Mouse (Mus musculus) liver, embryonic 12.5 days (tissue): ENCODE measurements around the gene Mcidas. TPM values are rescaled to one million over a fixed set of nuclear protein-coding genes. Genes with fewer than 3 reads are reported as not detected.

Experiments
- ATAC-seq: fragments of 200-750 bp; cut with Nextera tagmentation; 2 replicates; pipeline ENCODE4 v1.8.0; 2017; ENCODE audit warnings: moderate number of reproducible peaks, mild to moderate bottlenecking, moderate library complexity
- H3K27ac ChIP-seq: fragments of 300-500 bp; sonication (generic); 2 replicates; pipeline ENCODE4 v1.5.1; 2016; ENCODE audit warnings: mild to moderate bottlenecking
- H3K27me3 ChIP-seq: fragments of 300-500 bp; sonication (generic); replicated peaks from 2 replicates; pipeline ENCODE4 v1.6.1; 2016; ENCODE audit warnings: mild to moderate bottlenecking, moderate library complexity
- H3K36me3 ChIP-seq: fragments of 300-500 bp; sonication (generic); 2 replicates; pipeline ENCODE4 v1.6.1; 2016; ENCODE audit warnings: mild to moderate bottlenecking, moderate library complexity
- H3K4me1 ChIP-seq: fragments of 300-500 bp; sonication (generic); 2 replicates; pipeline ENCODE4 v1.6.1; 2016
- H3K4me2 ChIP-seq: fragments of 300-500 bp; sonication (generic); 2 replicates; pipeline ENCODE4 v1.6.1; 2016; ENCODE audit warnings: mild to moderate bottlenecking, moderate library complexity
- H3K4me3 ChIP-seq: fragments of 300-500 bp; sonication (generic); 2 replicates; pipeline ENCODE4 v1.5.1; 2016; ENCODE audit warnings: mild to moderate bottlenecking, moderate library complexity
- H3K9ac ChIP-seq: fragments of 300-500 bp; sonication (generic); 2 replicates; pipeline ENCODE4 v1.6.1; 2016; ENCODE audit warnings: mild to moderate bottlenecking, moderate library complexity
- H3K9me3 ChIP-seq: fragments of 300-500 bp; sonication (generic); replicated peaks from 2 replicates; pipeline ENCODE4 v1.6.1; 2016; ENCODE audit warnings: mild to moderate bottlenecking, moderate library complexity
- WGBS: fragments of 180-500 bp; shearing (Covaris S2); methylation state at CpG from one replicate; pipeline ENCODE4 v1.1.7; 2016; ENCODE audit not compliant: insufficient replicate concordance; 5-methylcytosine and 5-hydroxymethylcytosine counted together
- polyA plus RNA-seq: library from polyadenylated mRNA; unstranded; fragments of >200 nt; fragmentation: Nextera tagmentation; extraction: Ambion mirVana; gene quantifications from 2 replicates; pipeline ENCODE4 v1.2.1, GENCODE M21; 2016

The Mcidas gene
- polyA plus RNA-seq, 1 experiment from 2014 or later, result not detected

DNA sequence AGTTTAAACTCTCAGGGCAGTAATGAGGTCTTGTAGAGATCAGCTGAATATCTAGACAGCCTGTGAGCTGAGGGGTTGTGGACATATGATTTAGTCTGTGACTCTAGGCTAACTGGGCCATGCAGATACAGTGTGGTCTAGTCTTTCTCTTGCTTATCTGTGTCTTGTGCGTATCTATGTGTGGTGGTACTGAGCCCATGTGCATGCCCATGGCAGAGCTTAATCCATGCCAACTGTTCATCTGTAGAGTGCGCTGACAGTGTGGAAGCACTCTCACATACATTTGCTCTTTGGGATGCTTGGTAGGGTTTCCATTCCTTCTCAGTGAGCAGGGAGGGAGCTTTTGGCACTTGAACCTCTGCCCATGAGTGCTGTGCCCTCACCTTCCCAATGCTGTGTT is 27.9 kb downstream of the Mcidas start:
- 0 out of 2 replicates have a peak, but pooled peaks cover 3% of the 10 kb centered on the region for H3K4me1 ChIP-seq
- H3K4me3 ChIP-seq, result no peak overlapping the region
- peaks cover 21% of the 10 kb centered on the region for H3K27me3 ChIP-seq
- 63% methylated on average over 2 of the region's 2 CpGs for WGBS
- H3K27ac ChIP-seq, result no peak overlapping the region
- H3K4me2 ChIP-seq, result 0 out of 2 replicates have a peak overlapping the region, but pooled peaks have one; percentile 8
- no peak overlapping the region for H3K9ac ChIP-seq
- H3K9me3 ChIP-seq, result no peaks in the 10 kb centered on the region
- ATAC-seq, result 0 out of 2 replicates have a peak, but pooled peaks have one; percentile 21
- no peaks in the 10 kb centered on the region for H3K36me3 ChIP-seq

- ATAC-seq, result no peak
- WGBS, result 61% methylated on average over 8 of the region's 8 CpGs
- Histone ChIP-seq H3K27me3 (peaks cover 21% of the 10 kb centered on the region), H3K4me3 (no peak overlapping the region), H3K9ac (no peak overlapping the region), H3K4me1 (0 out of 2 replicates have a peak, but pooled peaks cover 3% of the 10 kb centered on the region), H3K27ac (no peak overlapping the region), H3K9me3 (no peaks in the 10 kb centered on the region), H3K4me2 (no peak overlapping the region), H3K36me3 (no peaks in the 10 kb centered on the region)
Measured at GRCm38 (mm10) chr13:113022467-113022866, 28.8 kb downstream of the Mcidas start.

DNA sequence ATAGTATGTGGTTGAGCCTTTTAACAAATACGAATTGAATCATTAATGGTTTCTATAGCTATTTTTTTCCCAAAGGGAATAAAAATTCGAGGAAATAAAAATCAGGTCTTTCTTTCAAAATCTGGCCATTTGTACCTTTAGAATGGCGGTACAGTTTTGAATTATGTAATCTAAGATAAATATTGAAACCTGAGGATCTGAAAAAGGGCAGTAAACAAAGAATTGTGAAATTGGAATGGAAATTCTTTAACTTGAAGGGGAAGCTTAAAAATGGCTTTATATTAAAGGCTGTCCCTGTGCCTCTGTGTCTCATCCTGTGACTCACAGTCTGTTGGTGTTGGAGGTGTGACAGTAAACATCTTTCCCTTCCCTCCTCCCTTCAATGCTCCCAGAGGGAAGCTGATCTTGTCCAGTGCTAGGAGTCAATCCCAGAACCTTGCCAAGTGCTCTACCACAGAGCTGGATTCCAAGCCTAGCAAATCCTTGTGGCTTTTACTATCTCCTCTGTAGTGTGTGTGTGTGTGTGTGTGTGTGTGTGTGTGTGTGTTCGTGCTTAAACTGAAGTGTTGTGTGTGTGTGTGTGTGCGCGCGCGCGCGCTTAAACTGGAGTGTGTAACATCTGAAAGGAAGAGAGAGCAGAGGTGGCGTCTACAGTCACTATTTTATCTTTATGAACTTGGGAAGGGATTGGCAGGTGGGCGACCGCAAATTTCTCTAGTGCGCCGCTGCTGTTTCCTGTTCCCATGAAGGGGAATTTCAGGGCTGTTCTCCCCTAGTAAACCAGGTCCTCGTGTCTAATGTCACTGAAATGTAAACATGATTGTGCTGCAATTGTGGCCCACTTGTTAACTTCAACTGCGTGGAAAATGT is 29.9 kb downstream of the Mcidas start:
- WGBS, result 61% methylated on average over 17 of the region's 17 CpGs
- H3K4me1 ChIP-seq, result 0 out of 2 replicates have a peak, but pooled peaks cover 3% of the 10 kb centered on the region
- ATAC-seq, result no peak
- H3K27me3 ChIP-seq, result peaks cover 24% of the 10 kb centered on the region
- no peak overlapping the region for H3K4me3 ChIP-seq
- no peak overlapping the region for H3K4me2 ChIP-seq
- H3K36me3 ChIP-seq, result no peaks in the 10 kb centered on the region
- no peaks in the 10 kb centered on the region for H3K9me3 ChIP-seq
- H3K9ac ChIP-seq, result no peak overlapping the region
- no peak overlapping the region for H3K27ac ChIP-seq

DNA sequence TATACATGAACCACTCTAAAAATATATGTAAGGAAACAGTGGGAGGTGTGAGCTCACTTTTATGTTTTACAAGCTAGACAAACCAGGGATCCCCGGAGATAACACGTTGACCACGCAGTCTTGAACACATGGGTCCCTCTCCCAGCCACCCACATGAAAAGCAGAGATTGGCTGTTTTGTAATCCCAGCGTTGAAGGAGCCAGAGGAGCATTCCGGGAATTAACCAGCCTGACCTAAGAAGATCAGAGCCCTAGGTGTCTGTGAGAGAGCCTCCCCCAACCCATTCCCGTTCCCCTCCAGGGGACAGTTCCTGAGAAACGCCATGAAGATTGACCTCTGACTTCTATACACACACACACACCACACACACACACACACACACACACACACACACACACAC is 37.7 kb downstream of the Mcidas start:
- peaks cover 27% of the 10 kb centered on the region for H3K4me1 ChIP-seq
- H3K9me3 ChIP-seq, result no peaks in the 10 kb centered on the region
- peak overlapping the region; percentile 74 for H3K4me2 ChIP-seq
- WGBS, result 2% methylated on average over 7 of the region's 7 CpGs
- H3K27ac ChIP-seq, result no peak overlapping the region
- H3K9ac ChIP-seq, result no peak overlapping the region
- H3K4me3 ChIP-seq, result peak overlapping the region; percentile 54
- no peaks in the 10 kb centered on the region for H3K36me3 ChIP-seq
- ATAC-seq, result no peak
- H3K27me3 ChIP-seq, result peaks cover 85% of the 10 kb centered on the region

- H3K4me3 ChIP-seq, result peak overlapping the region; percentile 54
- H3K9ac ChIP-seq, result peak overlapping the region; percentile 27; the same call in 1 of the 2 replicates
- no peak overlapping the region for H3K27ac ChIP-seq
- no peaks in the 10 kb centered on the region for H3K9me3 ChIP-seq
- WGBS, result 1% methylated on average over 40 of the region's 40 CpGs
- H3K4me1 ChIP-seq, result peaks cover 27% of the 10 kb centered on the region
- peak; percentile 10; the same call in 1 of the 2 replicates for ATAC-seq
- no peaks in the 10 kb centered on the region for H3K36me3 ChIP-seq
- H3K27me3 ChIP-seq, result peaks cover 85% of the 10 kb centered on the region
- peak overlapping the region; percentile 74 for H3K4me2 ChIP-seq
Measured at GRCm38 (mm10) chr13:113031792-113032571, 38.3 kb downstream of the Mcidas start.

GRCm38 (mm10) chr13:113032831-113033230 is 39.2 kb downstream of the Mcidas start:
- Histone ChIP-seq H3K4me1 (peaks cover 27% of the 10 kb centered on the region), H3K9ac (no peak overlapping the region), H3K4me2 (no peak overlapping the region), H3K27ac (no peak overlapping the region), H3K27me3 (peaks cover 90% of the 10 kb centered on the region), H3K4me3 (no peak overlapping the region), H3K36me3 (no peaks in the 10 kb centered on the region), H3K9me3 (no peaks in the 10 kb centered on the region)
- ATAC-seq, result no peak

DNA sequence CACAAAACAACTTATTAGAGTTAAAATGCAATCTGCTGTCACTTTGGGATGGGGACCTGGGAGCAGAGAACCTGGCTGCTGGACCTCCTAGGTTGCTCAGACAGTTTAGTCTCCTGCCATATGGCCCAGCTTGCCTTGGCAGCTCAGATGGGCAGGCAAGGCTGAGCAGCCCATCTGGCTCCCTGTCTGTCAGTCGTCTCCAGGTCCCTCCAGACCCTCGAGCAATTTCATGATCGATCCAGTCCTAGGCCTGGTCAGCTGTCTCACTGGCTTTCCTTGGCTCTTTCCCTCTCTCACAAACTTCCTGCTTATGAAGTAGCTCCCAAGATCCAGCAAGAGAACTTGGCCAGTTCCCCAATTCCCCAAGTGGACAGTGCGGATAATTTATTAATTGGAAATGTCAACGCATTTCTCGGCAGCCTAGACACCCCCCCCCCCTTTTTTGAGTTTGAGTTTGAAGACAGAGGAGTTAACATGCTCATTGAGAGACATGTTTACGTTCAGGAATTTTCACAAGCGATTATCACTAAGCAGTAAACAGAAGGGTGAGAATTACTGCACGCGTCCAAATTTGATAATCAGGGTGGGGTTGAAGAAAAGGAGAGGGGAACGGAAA is 40.7 kb downstream of the Mcidas start:
- Histone ChIP-seq H3K9ac (peak overlapping the region; percentile 41; the same call in 1 of the 2 replicates), H3K4me1 (peaks cover 27% of the 10 kb centered on the region), H3K4me3 (peak overlapping the region; percentile 61), H3K36me3 (no peaks in the 10 kb centered on the region), H3K27ac (no peak overlapping the region), H3K9me3 (no peaks in the 10 kb centered on the region), H3K27me3 (peaks cover 79% of the 10 kb centered on the region), H3K4me2 (peak overlapping the region; percentile 91)
- WGBS, result 4% methylated on average over 11 of the region's 11 CpGs
- peak; percentile 33; the same call in 1 of the 2 replicates for ATAC-seq

DNA sequence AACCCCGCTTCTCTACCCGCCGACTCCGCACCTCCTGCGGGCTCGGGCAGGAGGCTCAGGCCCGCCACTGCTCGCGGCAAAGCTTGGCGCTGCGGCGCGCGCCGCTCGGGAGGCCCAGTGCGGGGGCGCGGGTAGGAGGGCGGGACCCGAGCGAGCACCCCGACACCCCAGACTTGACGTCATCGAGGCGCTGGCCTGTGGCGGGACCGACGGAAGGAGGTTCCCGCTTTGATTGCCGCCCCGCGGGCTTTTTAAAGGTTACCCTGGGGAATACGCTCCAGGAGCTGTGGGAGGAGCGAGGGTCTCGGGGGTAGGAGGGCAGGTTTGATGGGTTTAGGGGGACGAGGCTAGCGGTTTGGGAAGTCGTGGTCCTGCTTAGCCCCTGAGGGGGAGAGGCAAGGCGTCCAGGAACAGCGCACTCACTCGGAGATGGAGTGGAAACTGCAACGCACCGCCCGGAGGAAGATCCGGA is 41.3 kb downstream of the Mcidas start, which contains the start of gene Cdc20b:
TSS of gene Cdc20b (plus strand) at position 162 of the 472 bp plus-strand sequence.
- ATAC-seq, result peak; percentile 75
- H3K27ac ChIP-seq, result no peak within 1 kb of the TSS

GRCm38 (mm10) chr13:113035852-113036251 is 42.2 kb downstream of the Mcidas start:
- H3K4me2 ChIP-seq, result peak overlapping the region; percentile 91
- H3K36me3 ChIP-seq, result no peaks in the 10 kb centered on the region
- H3K4me3 ChIP-seq, result peak overlapping the region; percentile 61
- peaks cover 71% of the 10 kb centered on the region for H3K27me3 ChIP-seq
- peaks cover 27% of the 10 kb centered on the region for H3K4me1 ChIP-seq
- WGBS, result 0% methylated on average over 4 of the region's 4 CpGs
- no peak overlapping the region for H3K9ac ChIP-seq
- H3K27ac ChIP-seq, result no peak overlapping the region
- ATAC-seq, result peak; percentile 79
- H3K9me3 ChIP-seq, result no peaks in the 10 kb centered on the region

More for the DNA sequence above, 41.3 kb downstream of the Mcidas start, which contains the start of gene Cdc20b:
- Histone ChIP-seq H3K4me1 (peaks cover 27% of the 10 kb centered on the region), H3K36me3 (no peaks in the 10 kb centered on the region), H3K27me3 (peaks cover 78% of the 10 kb centered on the region), H3K9me3 (no peaks in the 10 kb centered on the region), H3K9ac (peak within 1 kb of the TSS; percentile 41; the same call in 1 of the 2 replicates), H3K4me3 (peak within 1 kb of the TSS; percentile 61), H3K4me2 (peak within 1 kb of the TSS; percentile 91)
- under 1% methylated on average over 46 of the region's 46 CpGs for WGBS

- Histone ChIP-seq H3K9me3 (no peaks in the 10 kb centered on the region), H3K4me2 (peak overlapping the region; percentile 30), H3K4me3 (no peak overlapping the region; the same call in 1 of the 2 replicates), H3K9ac (no peak overlapping the region), H3K4me1 (no peaks in the 10 kb centered on the region), H3K27ac (no peak overlapping the region), H3K27me3 (peaks cover 31% of the 10 kb centered on the region), H3K36me3 (no peaks in the 10 kb centered on the region)
- 62% methylated on average over 3 of the region's 3 CpGs for whole genome bisulfite sequencing
- ATAC-seq, result no peak
Measured at GRCm38 (mm10) chr13:113044876-113045275, 51.2 kb downstream of the Mcidas start.

DNA sequence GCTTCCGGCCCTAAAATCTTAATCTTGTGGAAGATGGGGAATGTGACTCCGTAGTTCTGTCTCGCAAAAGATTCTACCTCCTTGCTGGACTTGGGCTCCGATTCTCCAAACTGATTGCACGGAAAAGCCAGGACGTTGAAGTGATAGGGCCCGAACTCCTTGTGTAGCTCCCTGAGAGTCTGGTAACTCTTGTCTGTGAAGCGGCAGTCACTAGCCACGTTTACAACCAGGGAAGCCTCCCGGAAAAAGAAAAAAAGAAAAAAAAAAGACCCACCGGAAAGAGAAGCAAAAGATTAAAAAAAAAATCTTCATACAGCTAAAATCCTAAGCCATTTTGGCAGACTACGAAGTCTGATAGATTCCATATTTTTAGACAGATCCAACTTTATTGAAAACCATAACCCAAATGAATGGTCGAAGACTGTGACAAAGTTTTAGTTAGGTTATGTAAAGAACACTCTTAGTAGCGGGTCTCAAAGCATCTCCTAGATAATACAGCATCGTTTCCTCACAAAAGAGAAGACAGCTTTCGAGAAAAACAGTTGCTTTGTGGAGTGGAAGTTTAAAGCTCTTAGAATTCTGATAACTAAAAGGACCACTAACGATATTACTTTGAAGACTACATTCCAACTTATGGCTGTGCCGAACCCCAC is 51.9 kb downstream of the Mcidas start:
- 45% methylated on average over 18 of the region's 18 CpGs for WGBS
- no peaks in the 10 kb centered on the region for H3K36me3 ChIP-seq
- no peak for ATAC-seq
- H3K9me3 ChIP-seq, result no peaks in the 10 kb centered on the region
- no peak overlapping the region for H3K27ac ChIP-seq
- H3K4me3 ChIP-seq, result peak overlapping the region; percentile 36
- no peak overlapping the region for H3K9ac ChIP-seq
- H3K4me1 ChIP-seq, result no peaks in the 10 kb centered on the region
- H3K4me2 ChIP-seq, result peak overlapping the region; percentile 44
- peaks cover 28% of the 10 kb centered on the region for H3K27me3 ChIP-seq
